Mouse (Mus musculus) left cerebral cortex, adult 9 months (tissue): ENCODE results near the gene Prr12.

Experiments
- DNase-seq, 2 experiments: peaks; one replicate each; pipeline ENCODE4 v3.0.0; 2022; ENCODE audit warnings: low spot score in 2 of 2

Prr12 gene

DNA sequence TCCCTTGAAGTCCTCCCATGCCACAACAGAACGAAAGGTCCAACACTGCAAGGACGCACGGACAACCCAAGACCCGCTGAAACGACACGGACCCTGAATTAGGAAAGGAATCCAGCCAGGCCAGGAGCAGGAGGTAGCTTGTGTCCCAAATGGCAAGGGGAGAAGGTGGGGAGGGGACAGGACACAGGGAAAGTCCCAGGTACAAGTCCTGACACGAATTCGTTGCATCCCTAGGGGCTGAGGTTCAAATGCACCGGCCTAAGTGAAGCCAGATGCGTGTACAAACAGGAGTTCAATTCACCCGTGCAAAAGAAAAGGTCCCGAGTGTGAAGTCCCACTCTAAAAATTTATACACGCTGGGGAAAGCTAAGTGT, 1.1 kb downstream of the Prr12 start:
- no peak for DNase-seq

DNA sequence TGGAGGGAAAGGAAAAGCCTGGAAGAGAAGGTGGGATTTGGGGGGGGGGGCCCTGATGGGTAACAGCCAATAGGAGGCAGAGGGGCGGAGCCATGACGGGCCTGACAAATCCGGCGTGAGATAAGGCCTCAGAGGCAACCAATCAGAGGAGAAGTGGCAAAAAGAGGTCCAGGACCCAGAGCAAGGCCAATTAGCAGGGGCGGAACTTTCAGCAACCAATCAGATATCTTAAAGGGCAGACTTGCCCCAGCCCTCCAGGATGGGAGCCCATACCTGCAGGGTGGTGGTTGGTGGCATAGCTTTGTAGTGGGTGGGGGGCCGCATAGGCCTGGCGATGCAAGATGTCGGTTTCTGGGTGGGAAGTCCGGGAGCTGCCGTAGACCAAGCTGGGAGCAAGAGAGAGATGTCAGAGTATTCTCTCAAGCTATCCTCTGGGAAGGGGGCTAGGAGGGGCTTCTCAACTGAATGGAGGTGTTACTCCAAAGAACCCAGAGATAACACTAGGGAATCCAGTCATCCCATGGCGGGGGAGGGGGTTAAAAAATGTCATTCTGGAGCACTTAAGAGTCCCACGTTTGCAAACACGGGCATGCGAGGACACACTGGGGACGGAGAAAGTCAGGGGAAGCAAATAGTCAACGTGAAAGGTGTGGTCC, 1.6 kb downstream of the Prr12 start:
- peak; percentile 69 to 77 for DNase-seq

DNA sequence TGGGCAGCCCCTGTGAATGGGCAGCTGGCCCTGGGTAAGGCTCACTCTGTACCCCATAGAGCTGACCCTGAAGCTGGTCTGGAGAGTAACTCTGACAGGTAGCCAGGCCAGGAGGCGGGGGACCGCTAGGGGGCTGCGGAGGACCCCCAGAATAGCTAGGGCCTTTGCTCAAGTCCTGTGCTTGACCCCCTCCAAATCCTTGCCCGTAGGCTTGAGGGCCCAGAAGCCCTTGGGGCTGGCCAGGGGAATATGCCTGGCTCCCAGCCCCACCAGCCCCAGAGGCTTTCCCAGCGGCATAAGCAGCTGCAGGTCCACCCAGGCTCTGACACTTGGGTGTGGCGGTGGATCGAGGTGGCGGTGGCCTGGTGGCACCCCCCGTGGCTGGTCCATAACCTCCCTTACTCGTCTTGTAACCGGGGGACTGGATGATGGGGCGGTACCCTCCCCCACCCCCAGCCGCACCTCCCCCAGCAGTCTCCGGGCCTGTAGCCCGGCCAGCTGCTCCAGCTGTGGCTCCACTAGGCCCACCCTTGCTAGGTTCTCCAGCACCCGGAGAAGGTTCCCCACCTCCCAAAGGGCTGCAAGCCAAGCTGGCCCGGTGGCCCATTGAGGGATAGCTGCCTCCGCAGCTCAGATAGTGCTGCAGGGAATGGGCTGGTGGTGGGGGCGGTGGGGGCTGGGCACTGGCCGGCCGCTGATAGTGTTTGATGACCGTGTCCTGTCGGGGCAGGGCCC, 3.6 kb downstream of the Prr12 start:
- DNase-seq = no peak

DNA sequence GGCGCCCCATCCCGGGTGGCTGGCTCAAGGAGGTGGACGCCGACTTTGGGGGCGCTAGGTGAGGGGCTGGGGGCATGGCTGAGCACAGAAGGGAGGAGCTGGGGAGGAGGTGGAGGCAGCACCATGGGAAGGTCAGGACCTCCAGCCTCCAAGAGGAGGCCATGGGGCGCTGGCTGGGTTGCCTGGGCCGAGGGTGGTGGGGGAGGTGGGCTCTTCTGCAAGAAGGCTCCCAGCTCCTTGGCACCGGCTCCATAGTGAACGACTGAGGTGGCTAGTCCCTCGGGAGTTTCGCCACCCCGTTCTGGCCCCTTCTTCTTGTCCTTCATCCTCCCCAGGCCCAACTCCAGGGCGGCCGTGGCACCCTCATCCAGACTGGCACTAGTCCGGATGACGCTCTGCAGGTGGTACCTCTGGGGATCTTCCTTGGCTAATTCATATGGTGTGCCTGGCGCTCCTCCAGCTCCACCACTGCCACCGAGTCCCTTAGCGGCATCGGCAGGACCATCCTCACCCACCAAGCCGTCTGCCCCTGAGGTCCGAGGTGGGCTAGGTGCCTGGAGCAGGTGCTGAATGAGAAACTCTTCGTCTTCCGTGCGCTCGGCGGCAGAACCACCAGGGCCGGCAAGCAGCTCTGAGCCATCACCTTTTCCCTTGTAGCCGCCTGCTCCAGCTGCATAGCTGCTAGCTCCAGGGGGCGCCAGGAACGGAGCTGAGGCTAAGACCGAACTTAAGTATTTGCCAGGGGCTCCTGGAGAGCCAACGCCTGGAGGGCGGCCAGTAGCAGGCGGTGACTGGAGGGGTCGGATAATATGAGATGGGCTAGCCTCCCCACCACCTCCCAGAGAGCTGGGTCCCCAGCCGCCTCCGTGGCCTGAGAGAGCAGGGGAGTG, 4.4 kb downstream of the Prr12 start:
- DNase-seq = no peak

DNA sequence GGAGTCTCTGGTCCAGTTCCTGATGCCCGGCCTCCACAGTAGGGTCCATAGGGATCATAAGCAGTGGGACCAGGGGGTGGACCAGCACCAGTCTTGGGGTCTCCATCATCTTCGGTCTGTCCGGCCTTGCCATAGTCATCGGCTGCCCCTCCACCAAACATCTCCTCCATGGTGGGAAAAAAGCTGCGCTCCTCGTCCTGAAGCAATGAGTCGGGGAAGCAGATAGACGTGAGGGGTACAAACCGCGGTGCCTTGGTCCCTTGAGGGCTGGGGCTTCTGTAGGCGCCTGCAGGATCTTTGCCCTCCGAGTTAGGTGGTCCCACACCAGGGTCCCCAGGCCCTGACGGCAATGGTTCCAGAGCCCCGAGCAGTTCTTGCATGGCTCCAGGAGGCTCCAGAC, 5.2 kb downstream of the Prr12 start:
- no peak for DNase-seq

DNA sequence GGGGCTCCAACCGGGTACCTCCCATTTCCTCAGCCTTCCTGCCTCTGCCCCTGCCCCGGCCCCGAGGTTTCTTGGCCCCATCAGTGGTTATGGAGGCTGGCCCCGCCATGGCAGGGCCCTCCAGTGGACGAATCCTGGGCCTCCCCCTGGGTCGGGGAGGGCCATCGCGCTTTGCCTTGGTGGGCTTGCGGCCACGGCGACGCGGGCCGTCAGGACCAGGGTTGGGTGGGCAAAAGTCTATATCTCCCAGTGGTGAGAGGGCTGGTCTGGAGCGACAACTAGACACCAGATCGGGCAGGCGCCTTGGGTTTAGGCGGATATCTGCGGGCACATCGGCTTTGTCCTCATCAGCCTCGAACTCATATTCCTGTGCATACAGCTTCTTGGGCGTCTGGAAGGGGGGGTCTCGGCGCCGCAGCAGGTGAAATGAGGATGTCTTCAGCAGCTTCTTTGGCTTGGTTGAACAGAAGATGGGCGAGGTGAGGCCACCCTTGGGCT, 5.8 kb downstream of the Prr12 start:
- DNase-seq = no peak

DNA sequence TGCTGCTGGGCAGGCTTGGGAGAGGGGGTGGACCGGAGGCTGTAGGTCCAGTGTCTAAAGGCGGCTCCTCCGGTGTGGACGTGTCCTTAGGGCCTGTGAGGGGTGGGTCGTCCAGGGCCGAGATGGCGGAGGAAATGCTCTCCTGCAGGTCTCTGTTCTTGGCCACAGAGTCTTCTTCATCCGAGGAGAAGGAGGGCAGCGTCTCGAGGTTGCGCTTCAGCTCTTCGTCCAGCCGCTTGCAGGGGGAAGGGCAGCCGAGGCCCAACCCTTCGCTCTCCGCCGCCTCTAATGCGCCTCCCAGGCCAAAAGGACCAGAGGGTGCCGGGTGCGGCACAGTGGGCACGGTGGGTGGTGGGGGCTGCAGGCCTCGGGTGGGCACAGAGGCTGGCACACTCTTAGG, 6.9 kb downstream of the Prr12 start:
- DNase-seq = no peak

DNA sequence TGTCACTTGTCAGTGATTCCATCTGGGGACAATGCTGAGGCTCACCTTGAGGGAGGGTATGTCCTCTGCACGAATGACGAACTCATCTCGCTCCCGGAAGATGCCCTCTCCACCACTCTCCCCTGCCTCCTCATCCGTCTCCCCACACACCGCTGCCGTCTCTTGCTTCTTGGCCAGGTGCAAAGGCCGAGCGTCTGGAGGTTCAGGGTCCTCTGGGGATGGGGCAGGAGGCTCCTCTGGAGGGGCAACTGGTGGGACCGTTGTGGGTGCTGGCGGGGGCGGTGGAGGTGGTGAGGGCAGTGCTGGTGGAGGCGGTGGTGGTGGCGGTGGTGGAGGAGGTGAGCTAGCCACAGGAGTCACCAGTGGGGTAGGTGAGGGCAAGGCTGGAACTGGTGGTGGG, 9.4 kb downstream of the Prr12 start:
- no peak for DNase-seq

DNA sequence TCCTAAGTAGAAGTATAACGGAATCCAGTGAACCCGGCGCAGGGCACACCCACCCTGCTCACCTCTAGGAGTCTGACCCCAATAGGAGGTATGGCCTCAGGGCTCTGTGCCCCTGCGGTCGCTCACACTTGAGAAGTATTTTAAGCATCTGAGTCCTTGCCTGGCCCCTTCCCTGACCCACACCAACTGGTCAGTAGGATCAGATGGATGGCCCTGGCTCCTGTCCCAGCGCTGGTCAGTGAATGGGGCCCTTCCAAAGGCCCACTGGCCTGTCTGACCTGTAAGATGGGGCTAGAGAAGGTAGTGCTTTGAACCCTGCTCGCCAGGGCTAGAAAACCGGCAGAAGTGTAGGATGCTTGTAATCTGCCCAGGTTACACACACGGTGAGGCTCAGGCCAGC, 11.8 kb downstream of the Prr12 start:
- no peak for DNase-seq

DNA sequence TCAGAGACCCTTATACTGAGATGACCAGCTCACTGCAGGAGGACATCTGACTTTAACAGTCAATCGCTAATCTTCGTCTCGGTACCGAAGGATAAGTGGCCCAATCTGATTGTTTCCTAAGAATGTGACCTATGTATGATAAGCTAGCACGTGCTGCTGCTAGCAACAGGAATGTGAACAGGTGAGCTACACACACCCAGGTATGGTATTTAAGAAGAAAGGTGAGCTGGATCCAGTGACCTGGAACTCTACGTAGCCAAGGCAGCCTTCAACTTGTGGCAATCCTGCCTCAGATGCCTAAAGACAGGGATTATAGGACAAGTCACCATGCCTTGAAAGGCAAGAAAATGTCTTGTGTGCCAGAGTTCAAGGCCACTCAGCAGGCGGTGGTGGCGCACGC, 14.3 kb downstream of the Prr12 start:
- DNase-seq = no peak

DNA sequence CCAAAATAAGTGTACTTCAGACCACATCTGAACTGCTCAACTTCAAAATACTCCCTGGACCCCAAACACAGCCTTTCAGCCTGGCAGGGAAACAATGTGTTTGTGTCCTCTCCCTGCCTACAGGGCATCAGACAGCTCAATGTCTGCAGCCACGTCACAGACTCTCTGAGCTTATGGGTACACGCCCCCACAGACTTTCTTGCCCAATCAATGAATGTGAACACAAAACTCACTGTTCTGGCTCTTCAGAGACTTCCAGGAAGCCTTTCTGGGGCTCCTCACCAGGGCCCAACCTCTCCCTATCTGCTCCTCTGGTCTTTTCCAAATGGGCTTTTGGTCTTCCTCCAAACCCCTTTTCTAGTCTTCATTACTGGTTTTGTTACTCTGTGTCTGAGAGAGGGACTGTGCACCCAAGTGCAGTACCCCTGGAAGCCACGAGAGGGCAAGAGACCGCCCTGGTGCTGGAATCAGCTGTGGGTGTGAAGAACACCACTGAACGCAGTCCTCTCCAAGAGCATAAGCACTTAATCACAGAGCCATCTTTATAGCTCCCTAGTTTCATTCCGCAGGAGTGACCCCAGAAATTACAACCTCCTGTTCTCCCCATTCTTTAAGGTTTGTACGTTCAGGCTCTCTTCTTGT, 14.8 kb downstream of the Prr12 start:
- no peak for DNase-seq

DNA sequence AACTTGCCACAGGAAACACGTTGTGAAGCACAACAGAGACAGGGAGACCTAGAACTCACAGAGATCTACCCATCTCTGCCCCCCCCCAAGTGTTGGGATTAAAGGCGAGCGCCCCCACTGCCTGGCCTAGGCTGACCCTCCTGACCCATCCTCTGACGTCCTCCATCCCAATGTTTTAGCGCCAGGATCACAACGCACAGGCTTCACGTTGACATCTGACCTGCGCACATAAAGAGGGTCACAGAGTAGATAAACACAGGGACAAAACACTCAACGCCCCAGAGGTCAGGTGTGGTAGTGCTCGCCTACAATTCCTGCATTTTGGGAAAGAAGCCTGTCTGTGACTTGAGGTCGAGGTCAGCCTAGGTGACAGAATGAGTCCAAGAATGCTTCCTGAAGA, 16.0 kb downstream of the Prr12 start:
- DNase-seq = no peak

DNA sequence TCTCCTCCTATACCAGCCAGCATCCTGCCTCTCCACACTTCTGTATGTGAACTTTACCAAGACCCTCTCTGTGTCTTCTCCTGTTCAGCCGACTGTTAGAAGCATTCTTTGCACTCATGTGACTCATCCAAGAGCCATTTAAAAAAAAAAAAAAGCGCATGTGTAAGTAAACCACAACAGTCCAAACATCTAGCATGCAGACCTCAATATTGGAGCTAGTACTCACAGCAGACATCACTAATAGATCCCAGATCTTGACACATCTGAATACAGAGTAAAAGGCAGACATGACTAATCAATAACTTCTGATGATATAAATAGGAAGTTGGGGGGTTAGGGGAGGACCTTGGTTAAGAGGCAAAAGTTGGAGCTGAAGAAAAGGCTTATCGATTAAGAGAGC, 17.1 kb downstream of the Prr12 start:
- DNase-seq = no peak

DNA sequence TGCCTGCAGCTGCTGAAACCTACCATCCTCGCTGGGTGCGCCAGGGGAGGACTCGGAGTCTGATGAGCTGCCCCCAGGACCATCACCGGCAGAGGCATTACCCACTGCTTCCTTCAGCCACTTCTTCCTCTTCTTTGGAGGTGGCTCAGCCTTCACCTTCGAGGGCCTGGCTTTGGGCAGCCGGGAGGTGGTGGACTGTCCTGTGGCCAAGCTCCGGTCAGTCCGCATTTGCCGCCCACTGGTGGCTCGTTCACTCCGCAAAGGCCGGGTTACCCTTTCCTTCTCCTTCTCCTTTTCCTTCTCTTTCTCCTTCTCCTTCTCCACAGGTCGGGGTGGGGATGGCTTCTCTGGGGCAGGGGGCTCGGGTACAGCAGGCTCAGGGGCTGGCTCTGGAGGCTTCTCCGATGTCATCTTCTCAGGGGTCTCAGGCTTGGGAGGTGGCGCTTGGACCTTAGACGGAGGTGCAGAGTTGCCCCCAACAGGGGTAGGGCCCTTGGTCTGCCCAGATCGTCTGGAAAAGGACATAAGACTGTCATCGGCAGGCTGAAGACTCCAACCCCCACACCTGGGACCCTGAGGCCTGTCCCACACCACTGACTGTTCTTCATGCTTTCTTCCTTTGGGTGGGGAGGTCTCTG, 18.8 kb downstream of the Prr12 start:
- DNase-seq = no peak

DNA sequence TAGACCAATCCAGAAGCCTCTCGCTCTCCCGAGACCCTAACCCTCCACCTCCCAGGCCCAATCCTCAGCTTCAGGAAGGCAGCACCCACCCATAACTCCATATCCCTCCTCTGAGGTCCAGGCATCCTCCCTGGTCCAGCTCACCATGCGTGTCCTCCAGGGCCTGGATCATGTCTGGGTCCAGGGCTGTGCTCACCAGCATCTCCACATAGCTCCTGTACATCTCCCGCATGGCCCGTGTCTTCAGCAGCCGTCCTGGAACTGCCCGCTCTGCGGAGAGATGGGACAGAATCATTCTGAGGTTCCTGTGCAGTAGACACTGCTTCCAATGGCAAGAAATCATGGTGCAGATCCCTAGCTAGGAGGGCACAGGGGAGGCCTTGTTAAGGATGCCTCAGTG, 21.8 kb downstream of the Prr12 start:
- DNase-seq = no peak

DNA sequence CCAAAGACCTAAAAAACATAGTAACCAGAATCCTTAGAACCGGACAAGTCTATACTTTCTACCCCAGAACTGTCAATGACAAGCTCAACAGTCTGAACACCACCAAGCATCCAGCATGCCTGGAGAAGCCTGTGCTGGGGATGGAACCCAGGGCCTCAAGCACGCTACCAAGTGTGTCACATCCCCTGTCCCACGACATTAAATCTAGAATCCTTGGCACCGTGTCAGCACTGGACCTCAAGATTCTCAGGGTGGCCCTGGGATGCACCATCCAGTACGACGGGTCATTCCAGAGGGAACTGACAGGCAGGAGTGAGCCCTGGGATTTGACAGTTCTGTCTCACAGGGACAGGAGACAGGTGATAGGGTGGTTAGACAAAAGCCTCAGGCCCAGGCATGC, 22.7 kb downstream of the Prr12 start:
- no peak for DNase-seq

DNA sequence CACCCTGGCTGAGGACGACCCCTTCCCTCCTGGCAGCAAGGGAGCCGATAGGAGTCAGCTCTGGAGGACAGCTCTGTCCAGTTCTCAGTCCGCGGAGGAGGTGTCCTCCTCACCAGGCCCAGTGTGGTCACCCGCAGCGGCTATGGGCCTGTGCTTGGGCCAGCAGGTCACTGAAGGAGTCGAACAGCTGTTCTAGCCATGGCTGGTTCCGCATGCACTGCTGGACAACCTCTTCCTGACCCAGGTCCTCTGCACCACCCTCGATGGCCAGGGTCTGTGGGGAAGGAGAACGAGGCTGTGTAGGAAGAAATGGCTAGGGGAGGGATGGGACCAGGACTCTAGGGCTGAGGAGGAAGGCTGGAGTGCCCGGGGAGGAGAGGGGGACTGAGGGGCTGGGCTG, 24.3 kb downstream of the Prr12 start:
- no peak for DNase-seq

DNA sequence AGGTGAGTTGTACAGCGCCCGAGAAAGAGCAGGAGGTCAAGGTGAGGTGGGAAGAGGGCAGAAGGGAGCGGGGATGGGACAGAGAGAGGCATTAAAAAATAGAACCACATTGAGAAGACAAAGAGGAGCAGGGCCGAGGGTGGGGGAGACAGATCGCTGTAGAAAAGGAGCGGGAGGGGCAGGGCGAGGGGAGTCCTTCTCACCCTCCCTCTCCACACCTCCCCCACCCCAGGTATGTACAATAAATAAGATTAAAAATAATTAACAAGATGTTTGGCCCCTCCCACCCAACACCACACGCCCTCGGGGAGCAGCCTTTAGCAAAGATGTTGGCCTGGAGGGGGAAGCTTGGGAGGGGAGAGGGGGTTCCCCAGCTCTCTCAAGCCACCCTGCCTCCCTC, 24.9 kb downstream of the Prr12 start:
- no peak for DNase-seq

DNA sequence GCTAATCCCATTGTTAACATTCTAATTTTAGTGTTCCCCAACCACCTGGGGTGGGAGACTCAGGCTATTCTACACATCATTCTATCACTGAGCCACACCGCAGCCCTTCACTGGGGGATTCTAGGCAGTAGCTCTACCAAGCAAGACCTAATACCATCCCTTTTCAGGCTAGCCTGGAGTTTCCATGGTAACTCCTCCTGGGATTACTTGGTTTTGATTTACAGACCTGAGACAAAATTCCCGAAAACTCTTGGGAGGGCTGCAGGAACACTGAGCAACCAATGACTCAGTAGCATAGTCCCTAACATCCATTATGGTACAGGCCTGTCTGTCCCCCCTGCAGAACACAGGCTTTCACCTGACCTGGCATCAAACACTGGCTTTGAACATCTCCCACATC, 26.4 kb downstream of the Prr12 start:
- no peak for DNase-seq

DNA sequence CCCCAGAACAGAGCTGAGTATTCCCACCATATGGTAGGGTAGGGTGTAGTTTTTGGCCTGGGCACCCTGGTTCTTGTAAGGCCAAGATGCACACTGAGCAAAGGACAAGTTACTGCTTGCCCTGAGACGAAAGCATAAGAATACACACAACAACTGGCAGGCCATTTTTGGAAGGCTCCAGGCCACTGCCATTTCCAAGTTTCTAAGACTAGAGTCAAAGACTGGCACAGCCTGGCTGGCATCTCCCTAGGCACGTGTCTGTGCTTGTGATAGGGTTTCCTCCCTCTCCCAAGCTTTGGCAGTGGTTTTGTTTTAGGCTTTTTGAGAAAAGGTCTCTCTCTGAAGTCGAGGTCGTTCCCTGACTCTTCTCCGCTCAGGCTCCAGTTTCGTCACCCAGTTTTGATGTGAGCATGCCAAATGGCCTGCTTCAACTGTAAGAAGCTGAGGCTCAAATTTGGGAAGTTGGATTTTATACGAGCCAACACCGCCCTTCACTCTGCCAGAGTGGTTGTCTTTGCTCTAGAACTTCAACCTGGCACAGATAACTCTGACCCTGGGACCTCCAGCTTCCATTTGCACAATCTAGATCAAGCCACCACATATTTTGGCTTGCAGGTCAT, 27.0 kb downstream of the Prr12 start:
- DNase-seq = no peak
